Mouse (Mus musculus) heart, postnatal 14 days (tissue): ENCODE results near the gene Mapk11. TPM values are rescaled to one million over a fixed set of nuclear protein-coding genes. Genes with fewer than 3 reads are reported as not detected.

Experiments used
- DNase-seq, 2 experiments: peaks; one replicate each; pipeline ENCODE4 v3.0.0; 2021 to 2022
- intact Hi-C: fragments of 180-260 bp; cut with DNase I; formaldehyde crosslinking; loops from one replicate; pipeline ENCODE4 v1.15.1; 2025
- total RNA-seq, 2 experiments: library from RNA; stranded (reverse); gene quantifications; 2 replicates each; pipeline ENCODE4 v1.2.3; 2021

Mapk11 gene
- total RNA-seq, 2 experiments from 2014 or later, result 2.3 to 3.7 TPM

DNA sequence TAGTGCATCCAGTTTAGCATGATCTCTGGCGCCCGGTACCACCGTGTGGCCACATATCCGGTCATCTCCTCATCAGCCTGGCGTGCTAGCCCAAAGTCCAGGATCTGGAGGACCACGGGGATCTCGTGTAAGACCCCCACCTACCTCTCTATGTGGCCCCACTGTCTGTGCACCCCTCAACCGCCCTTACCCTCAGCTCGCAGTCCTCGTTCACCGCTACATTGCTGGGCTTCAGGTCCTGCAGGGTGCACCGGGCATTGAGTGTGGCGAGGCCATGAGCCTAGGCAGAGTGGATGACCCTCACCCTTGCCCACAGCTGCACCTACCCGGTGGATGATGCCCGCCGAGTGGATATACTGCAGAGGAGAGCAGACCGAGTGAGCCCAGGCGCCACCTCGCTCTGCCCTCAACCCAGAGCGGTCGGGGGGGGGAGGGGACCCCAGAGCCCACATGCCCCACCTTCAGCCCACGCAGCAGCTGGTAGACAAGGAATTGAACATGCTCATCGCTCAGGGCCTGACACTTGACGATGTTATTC, 3.5 kb downstream of the Mapk11 start:
- intact Hi-C loops, result no loop called here

DNA sequence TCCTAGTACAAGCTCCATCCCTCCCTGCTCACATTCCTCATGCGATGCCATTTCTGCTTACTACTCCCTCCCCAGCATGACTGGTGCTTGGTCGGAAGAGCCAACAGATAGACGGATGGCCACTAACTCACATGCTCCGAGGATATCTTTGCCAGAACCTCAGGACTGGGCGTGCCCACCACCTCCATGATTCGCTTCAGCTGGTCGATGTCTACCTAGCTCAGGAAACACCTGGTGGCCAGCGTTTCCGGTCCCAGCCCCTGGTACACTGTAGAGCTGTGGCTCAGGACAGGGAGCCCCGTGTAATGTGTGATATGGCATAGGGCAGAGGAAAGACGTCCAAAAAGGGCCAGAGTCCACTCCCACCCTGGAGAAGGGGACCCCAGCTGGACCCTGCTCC, 4.5 kb downstream of the Mapk11 start:
- no peak for DNase-seq
- intact Hi-C loops, result no loop called here

More for the DNA sequence above, 3.5 kb downstream of the Mapk11 start:
- DNase-seq, result no peak

DNA sequence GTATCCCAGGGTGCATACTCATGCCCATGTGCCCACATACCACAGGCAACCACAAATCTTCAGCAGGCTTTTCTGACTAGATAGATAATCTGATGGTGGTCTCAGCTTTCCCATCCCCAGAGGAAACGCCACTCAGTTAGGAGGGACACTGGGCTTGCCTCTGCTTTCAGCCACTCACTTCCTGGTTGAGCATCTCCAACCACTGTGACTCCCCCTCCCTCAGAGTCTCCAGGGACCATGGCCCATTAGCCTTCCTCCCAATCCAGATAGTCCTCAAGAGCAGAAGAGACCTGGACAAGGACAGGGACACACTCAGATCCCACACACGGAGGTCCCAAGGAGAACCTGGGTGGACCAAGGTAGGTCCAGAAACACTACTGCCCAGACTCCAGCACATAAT, 6.3 kb downstream of the Mapk11 start:
- DNase-seq, result no peak
- intact Hi-C loops, result no loop called here

DNA sequence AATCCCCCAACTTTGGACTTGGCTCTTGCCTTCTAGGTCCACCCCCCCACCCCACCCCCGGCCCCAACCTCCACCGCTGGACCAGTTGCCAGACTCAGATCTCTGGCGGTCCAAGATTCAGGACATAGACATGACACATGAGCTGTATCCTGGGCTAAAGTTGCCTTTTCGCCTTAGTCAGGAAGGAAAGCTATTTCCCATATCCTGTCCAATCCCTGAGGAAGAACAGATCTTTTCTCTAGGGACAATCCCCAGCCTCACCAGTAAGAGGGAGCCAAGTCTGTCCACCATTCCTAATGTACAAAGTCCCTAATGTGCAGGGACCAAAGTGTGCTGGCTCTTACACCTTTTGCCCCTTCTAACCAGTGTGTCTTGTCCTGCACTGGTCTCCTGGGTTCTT, 7.5 kb downstream of the Mapk11 start:
- intact Hi-C loops, result no loop called here
- DNase-seq, result no peak

DNA sequence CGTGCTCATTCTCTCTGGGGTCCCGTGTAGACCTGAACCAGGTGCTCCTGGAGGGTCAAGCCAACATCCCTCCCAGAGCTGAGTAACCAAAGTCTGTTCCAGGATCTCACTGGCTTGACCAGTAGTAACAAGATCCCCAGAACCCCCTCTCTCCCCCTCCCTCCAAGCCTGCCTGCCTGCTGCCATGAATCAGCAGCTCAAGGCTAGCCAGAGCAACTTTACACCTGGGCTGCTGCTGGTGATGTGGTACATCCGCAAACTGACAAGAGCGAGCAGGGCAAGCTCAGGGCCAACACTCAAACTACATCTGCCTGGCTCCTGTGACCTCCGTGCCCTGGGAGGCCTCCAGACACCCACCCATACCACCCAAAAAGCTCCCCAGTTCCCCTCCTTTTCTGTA, 8.0 kb downstream of the Mapk11 start:
- intact Hi-C loops, result no loop called here
- no peak for DNase-seq

DNA sequence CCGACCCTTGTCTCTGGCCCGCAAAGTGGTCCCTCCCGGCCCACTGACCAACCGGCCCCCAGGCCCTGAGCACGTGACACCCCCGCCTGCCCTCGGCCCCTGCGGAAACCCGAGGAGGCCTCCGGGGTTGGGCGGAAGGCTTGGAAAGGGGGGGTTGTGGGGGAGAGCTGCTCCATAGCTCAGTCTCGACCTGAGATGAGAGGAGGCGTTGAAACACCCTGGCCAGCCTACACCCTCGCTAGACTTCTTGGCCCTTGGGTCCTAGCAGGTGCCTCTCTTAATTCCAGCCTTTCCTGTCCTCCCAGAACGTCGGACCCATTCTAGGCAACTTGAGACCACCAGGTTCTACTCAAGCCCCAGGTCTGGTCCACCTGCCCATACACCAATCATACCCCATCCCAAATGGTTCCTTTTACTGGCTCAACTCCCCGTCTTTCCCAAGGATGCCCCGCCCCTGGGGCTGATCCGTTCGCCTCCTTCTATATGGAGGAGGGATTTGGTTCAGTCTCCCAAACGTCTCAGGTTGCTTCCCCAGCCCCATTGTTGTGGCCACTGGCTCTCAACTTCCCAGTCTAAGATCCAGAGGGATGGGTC, 8.7 kb downstream of the Mapk11 start, which contains the start of gene Mapk12:
Gene Mapk12, minus strand, starts transcription at position 45 of the 594 bp plus-strand sequence.
- DNase-seq, result peak; percentile 72 to 76
- intact Hi-C loops, result no loop called here

DNA sequence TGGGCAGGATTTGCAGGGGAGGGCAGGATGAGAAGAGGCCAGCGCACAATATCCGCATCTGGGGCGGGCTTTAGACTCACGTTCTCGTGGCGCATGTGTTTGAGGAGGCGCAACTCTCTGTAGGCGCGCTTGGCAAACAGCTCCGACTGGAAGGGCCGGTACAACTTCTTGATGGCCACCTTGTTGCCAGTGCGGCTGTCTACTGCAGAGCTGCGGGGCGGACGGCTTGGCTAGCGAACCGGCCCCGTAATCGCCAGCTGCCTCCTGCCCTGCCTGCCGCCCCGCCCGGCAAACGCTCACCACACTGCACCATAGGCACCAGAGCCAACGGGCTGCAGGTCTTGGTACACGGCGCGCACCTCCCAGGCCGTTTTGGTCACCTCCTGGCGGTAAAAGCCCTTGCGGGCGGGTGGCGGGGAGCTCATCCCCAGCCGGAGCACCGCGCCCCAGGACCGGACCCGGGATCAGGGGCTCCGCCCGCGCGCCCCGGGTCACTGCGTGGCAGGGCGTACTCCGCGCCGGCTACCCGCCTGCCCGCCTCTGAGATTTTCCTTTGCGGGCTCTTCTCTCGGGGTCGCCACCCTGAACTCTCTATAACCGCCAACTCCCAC, 9.3 kb downstream of the Mapk11 start:
- intact Hi-C loops, result no loop called here
- DNase-seq, result peak; percentile 51 to 64

DNA sequence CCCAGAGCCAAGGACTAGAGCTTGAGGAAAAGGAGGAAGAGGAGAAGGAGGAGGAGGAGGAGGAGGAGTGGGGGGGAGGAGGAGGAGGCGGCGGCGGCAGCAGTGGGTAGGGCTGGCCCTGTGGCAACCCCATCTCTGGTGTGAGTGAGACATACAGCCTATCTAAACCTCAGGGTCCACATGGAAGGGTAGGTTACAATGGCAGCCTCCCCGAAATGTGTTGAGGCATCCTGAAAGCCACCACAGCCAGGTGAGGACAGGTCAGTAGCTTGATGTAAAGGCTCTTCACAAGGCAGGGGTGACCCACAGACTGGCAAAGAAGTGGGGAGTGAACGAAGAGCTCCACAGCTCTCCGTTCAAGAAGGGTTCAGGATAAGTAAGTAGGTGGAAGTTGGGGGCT, 10.9 kb downstream of the Mapk11 start:
- DNase-seq, result no peak
- intact Hi-C loops, result no loop called here

DNA sequence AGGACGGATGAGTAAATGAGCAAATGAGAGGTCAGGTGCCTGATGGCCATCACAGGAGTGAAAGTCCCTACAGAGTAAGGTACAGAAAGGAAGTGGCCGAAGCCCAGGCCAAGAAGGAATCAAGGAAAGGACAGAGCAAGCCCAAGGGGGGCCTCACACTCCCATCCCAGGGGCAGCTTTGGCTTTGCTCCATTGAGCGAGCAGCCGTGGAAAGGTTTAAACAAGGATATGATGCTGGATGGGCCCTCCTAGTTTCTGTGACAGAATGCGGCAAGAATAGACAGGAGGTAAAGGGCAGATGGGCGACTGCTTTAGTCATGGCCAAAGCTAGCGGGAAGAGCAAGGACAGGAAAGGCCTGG, 11.4 kb downstream of the Mapk11 start:
- intact Hi-C loops, result no loop called here
- no peak for DNase-seq

DNA sequence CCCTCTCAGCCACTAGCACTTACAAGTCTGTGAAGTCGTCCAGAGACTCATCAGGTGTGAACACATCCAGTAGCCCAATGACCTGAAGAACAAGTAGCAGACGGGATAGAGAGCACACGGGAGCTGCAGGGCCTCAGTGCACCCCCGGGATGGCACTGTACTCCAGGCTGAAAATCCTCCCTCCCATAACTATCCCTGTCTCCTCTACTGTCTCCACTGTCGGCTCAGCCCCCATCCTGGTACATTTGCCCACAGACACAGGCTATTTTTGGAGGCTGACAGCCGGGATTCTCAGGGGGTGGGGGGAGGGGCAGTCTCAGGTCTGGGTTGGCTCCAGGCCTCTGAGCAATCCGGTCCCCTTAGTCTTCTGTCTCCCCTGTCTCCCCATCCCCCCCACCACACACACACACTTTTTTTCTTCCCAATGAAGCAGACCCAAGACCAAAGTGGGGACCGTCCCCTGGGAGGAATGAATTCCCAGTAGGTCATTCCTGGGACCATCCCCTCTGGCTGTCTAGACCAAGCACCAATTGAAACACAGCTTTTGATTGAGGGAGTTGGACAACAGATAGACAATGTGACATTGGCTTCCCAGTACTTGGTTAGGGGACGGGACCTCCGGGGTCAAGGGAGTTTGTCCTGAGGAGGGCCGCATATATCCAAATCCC, 11.9 kb downstream of the Mapk11 start:
- DNase-seq, result no peak
- intact Hi-C loops, result no loop called here

DNA sequence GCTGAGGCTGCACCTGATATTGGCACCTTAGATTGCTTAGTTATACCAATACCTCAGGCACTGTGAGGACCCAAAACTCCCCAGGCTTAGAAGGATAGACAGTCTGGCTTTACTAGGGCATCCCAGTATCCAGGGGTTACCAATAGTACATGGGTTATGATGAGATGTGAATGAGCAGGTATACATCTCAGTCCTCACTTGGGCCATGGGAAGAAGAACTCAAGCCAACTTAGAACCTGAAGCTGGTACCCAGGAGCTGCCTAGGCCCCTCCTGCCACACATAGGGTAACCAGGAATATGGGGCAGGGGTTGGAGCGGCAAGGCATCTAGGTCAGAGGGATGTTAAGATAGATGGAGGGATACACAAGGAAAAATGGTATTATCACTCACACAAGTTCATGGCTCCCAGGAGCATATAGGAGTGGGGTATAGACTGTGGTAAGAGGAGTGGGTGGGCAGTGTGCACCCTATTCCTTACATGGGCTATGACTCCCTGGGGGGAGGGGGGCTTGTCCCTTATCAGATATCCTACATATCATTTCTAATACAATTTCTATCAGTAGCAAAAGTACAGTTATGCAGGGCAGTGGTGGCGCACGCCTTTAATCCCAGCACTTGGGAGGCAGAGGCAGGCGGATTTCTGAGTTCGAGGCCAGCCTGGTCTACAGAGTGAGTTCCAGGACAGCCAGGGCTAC, 12.8 kb downstream of the Mapk11 start:
- no peak for DNase-seq
- intact Hi-C loops, result no loop called here

DNA sequence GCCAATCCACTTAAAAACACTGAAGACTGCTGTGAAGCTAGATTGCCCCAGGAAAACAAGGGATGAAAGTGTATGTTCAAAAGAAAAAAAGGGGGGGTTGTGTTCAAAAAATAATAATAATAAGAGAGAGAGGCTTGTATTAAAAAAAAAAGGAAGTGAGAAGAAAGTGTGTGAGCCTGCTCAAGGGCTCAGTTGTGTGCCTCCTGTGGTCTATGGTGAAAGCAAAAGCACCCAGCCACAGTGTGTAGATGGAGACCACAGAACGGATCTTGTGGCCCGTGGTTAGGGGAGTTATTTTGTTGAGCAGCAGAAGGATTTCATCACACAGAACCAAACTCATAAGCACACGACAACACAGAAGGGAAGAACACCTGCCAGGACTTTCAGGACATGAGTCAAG, 18.1 kb downstream of the Mapk11 start:
- DNase-seq, result no peak
- intact Hi-C loops, result no loop called here

DNA sequence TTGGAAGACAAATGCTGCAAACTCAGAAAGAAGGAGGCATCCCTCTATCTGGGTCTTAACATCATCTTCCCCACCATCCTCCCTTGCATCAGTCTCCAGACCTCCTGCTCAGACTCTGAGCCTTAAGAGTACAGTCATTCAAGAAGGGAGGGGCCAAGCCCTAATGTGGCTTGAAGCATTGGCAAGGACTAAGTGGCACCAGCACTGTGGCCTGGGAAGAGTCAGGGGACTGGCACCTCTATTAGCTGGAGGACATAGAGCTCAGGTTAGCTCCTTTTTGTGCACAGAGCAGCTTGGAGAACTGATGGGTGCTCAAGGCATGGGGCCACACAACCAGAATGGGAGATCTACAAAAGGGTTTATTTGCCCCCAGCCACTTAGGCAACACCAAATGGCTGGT, 19.2 kb downstream of the Mapk11 start:
- DNase-seq, result no peak
- intact Hi-C loops, result no loop called here

DNA sequence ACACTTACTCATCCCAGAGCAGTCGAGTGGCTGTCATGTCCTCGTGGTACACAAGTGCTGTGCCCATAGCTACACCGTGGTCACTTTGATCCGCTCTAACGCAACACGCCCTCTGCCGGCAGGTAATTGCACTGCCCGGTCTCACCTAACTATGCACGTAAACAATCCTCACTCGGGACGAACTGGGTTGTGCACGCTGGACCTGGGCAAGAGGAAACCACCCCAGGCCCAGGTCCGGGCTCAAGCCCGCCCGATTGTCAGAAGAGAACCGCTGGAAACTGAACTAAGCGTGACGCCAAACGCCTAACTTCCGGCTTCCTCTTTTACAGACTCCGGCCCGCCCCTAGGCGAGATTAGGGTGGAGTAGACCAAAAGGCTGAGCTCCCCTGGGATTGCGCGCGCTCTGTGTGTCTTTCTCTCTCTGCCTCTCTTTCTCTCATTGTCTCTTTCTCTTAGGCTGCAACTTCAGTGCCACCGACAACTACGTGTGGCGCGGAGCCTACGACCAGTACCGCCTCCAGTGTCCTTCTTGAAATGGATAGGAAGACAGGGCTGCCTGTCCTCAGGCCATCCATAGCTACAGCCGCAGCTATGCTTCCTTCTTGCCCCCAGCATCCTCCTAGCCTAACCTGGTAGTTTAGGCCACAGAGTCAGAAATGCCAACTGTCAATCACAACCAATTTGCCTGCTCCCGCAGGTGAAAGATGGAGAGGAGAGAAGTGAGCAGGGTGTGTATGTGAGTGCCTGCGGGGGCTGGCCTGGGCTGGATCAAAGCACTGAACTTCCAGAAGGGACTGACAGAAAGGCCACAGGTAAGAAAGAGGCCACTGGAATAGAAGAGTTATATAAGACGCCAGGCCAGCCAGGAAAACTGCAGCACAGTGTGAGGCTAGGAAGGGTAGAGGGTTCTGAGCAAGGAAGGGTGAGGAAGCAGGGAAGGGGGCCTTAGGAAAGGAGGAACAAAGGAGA, 20.8 kb downstream of the Mapk11 start, which contains the start of gene Hdac10:
Gene Hdac10, minus strand, starts transcription at position 319 of the 969 bp plus-strand sequence.
- intact Hi-C loops, result loop anchor here (5.0 to 10.0 kb wide), 2 partner anchors 84 to 226 kb away; partner anchors contain the start of genes Lmf2, Ncaph2 and Ppp6r2
- DNase-seq, result peak; percentile 85

DNA sequence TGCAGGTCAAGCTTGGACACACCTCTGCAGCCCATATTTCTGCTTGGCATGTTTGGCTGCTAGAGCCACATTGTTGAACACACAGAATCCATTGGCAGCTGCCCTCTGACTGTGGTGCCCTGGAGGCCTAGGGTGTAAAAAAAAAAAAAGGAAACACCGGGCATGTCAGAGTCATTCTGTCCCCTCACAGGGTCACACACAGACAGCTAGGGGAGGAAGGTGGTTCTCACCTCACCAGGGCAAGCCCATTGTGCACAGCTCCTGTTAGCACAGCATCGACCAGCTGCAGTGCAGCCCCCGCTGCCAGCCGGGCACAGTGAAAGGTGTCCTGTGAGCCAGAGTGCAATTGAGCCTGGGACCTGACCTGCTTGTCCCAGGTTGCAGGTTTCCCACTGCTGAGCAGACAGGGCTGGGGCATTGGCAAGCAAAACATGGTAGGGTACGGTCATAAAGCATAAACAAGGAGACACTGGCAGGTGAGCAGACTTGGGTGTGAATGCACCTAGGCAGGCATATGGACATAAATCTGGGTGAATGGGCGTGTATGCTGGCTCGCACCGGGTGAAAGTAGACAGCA, 22.0 kb downstream of the Mapk11 start:
- no peak for DNase-seq
- intact Hi-C loops, result loop anchor here (5.0 to 10.0 kb wide), 2 partner anchors 85 to 227 kb away; partner anchors contain the start of genes Lmf2, Ncaph2 and Ppp6r2

DNA sequence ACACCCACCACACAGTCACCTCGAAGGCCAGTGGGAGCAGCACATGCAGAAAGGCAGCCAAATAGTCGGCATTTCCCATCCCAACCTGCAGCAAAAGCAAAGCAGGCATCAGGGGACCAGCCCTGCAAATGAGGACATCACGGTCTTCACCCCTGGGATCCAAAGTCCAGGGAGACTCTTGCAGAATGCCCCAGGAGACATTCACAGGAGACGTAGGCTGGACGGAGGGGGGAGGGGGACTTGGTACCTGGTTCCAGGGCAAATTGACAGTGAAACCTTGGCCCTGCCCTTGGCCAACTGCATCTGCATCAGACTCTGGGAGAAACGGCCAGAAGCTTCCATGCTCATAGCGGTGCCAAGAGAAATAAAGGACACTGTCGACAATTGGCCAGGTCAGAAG, 22.8 kb downstream of the Mapk11 start:
- no peak for DNase-seq
- intact Hi-C loops, result loop anchor here (5.0 to 10.0 kb wide), 2 partner anchors 86 to 228 kb away; partner anchors contain the start of genes Lmf2, Ncaph2 and Ppp6r2

DNA sequence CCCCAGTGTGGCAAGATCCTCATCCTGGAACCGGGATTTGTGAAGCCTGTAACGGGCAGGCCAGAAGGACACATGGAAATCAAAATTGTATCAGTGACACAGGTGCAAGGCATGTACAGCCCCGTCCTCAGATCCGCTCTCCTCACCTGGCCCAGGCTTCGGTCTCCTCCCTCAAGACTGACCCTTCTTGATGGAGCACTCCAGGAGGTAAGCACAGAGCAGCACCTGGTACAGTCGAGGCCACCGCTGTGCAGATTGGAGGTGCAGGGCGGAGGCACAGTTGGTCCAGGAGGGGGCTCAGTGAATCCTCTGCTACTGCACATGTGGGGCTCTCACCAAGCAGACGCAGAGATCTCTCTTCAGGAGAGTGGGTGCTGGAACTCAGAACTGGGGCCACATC, 24.1 kb downstream of the Mapk11 start:
- intact Hi-C loops, result loop anchor here (5.0 to 10.0 kb wide), 2 partner anchors 87 to 229 kb away; partner anchors contain the start of genes Lmf2, Ncaph2 and Ppp6r2
- DNase-seq, result no peak

DNA sequence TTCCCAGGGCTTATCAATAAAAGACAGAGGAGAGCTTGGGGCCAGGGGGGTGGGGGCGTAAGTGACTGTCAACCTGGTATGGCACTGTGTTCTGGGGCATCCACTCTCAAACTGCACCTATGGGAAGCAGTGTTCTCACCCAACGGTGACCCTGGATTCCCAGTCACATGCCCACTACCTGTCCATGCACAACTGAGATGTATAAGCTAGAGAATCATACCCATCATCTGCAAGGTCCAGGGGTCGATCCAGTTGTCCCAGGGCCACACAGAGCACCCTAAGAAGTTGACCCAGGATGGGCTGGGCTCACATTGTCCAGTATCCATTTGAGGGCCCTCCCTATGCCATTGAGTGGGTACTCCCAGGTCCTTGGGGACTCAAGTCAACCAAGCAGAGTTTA, 25.1 kb downstream of the Mapk11 start:
- intact Hi-C loops, result loop anchor here (10.0 kb wide), 1 partner anchor 230 kb away; the partner anchor contains the start of genes Lmf2 and Ncaph2
- no peak for DNase-seq

DNA sequence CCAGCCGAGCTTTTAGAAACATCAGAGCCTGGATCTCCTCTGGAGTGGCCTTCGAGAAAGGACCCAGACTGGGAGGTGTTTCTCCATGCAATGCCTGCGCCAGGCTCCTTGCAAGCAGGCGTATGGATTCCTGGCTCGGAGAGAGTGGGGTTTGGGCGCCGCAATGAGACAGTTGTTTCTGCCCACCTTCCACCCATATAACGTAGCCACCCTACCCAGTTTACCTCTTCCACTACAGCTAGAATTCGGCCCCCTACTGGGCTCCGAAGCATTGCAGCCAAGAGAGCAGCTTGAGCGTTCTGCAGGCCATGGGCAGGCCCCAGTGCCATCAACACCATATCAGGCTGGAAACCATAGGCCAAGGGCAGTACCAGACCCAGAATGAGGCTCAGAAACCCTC, 25.8 kb downstream of the Mapk11 start:
- no peak for DNase-seq
- intact Hi-C loops, result loop anchor here (10.0 kb wide), 1 partner anchor 231 kb away; the partner anchor contains the start of genes Lmf2 and Ncaph2
